Mouse (Mus musculus) hindbrain, embryonic 16.5 days (tissue): ENCODE measurements around the gene Ulk3. TPM values are rescaled to one million over a fixed set of nuclear protein-coding genes. Genes with fewer than 3 reads are reported as not detected.

Experiments used
- ATAC-seq: fragments of 200-750 bp; cut with Nextera tagmentation; 2 replicates; pipeline ENCODE4 v1.8.0; 2017; ENCODE audit warnings: moderate TSS enrichment, moderate library complexity
- H3K27ac ChIP-seq: fragments of 300-500 bp; sonication (generic); 2 replicates; pipeline ENCODE4 v1.5.1; 2014; ENCODE audit warnings: low read depth, mild to moderate bottlenecking, control low read depth, low read length, moderate library complexity
- H3K27me3 ChIP-seq: fragments of 300-500 bp; sonication (generic); replicated peaks from 2 replicates; pipeline ENCODE4 v1.6.1; 2014; ENCODE audit warnings: low read length; ENCODE audit not compliant: control insufficient read depth, insufficient read depth
- H3K36me3 ChIP-seq: fragments of 300-500 bp; sonication (generic); 2 replicates; pipeline ENCODE4 v1.6.1; 2014; ENCODE audit warnings: mild to moderate bottlenecking, low read length, moderate library complexity, mixed read lengths; ENCODE audit not compliant: control insufficient read depth, insufficient read depth
- H3K4me1 ChIP-seq: fragments of 300-500 bp; sonication (generic); 2 replicates; pipeline ENCODE4 v1.6.1; 2014; ENCODE audit warnings: low read depth, low read length; ENCODE audit not compliant: control insufficient read depth, insufficient read depth
- H3K4me2 ChIP-seq: fragments of 300-500 bp; sonication (generic); 2 replicates; pipeline ENCODE4 v1.6.1; 2014; ENCODE audit warnings: mild to moderate bottlenecking, low read length, control low read depth, moderate library complexity
- H3K4me3 ChIP-seq: fragments of 300-500 bp; sonication (generic); 2 replicates; pipeline ENCODE4 v1.5.1; 2014; ENCODE audit warnings: mild to moderate bottlenecking, low read length, control low read depth, moderate library complexity
- H3K9ac ChIP-seq: fragments of 300-500 bp; sonication (generic); 2 replicates; pipeline ENCODE4 v1.6.1; 2014; ENCODE audit warnings: low read depth, mild to moderate bottlenecking, control low read depth, low read length, moderate library complexity
- H3K9me3 ChIP-seq: fragments of 300-500 bp; sonication (generic); 2 replicates; pipeline ENCODE4 v1.6.1; 2014; ENCODE audit warnings: mild to moderate bottlenecking, low read length, moderate library complexity; ENCODE audit not compliant: control insufficient read depth
- WGBS: fragments of 180-500 bp; shearing (Covaris S2); extraction: QIAGEN DNeasy Blood & Tissue Kit; methylation state at CpG from one replicate; pipeline ENCODE4 v1.1.7; 2014; 5-methylcytosine and 5-hydroxymethylcytosine counted together
- polyA plus RNA-seq: library from polyadenylated mRNA; unstranded; fragments of >200 nt; fragmentation: Nextera tagmentation; extraction: Ambion mirVana; gene quantifications from 2 replicates; pipeline ENCODE4 v1.2.1, GENCODE M21; 2015

The Ulk3 gene
- polyA plus RNA-seq, 1 experiment from 2014 or later: 33.9 TPM

DNA sequence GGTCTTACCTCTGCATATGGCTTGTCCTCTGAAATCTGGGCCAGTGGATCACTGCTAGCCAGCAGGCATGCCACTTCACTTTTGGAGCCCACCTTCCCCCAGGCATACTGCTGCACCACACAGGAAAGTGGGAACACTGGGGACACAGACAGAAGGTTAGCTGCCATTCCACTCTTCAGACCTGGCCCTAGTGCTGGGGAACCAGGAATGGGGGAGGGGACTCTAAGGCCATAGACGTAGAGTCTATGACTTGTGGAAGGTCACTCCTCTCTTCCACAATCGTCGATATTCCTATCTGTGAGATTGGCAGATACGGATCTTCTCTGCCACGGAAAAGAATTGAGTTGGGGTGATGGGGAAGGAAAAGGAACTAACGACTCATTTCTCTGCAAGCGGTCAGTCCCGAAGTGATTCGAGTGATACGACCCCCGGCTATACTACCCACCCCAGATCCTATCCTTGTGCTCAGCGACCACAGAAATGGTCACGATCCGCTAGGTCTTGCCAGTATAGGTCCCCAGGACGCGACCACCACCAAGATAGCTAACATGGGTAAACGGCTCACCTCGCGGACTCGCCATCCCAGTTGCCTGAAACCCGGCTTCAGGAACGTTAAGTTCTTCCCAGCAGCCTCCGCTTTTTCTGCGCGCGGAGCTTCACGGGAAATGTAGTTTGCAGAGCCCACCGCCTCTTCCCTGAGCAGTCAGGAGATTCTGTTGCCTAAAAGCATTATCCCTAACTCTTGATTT is 36.9 kb upstream of the Ulk3 start, which contains the start of gene Mpi:
Gene Mpi, minus strand, starts transcription at position 625 of the 749 bp plus-strand sequence.
- Histone ChIP-seq H3K4me3 (peak within 1 kb of the TSS; percentile 62), H3K4me1 (peaks cover 14% of the 10 kb centered on the region), H3K27ac (no peak within 1 kb of the TSS), H3K36me3 (peaks cover 7% of the 10 kb centered on the region; the same call in 1 of the 2 replicates), H3K9ac (peak within 1 kb of the TSS; percentile 71), H3K27me3 (no peaks in the 10 kb centered on the region), H3K4me2 (peak within 1 kb of the TSS; percentile 61), H3K9me3 (no peaks in the 10 kb centered on the region)
- 3% methylated on average over 28 of the region's 28 CpGs for WGBS
- ATAC-seq: peak; percentile 68

DNA sequence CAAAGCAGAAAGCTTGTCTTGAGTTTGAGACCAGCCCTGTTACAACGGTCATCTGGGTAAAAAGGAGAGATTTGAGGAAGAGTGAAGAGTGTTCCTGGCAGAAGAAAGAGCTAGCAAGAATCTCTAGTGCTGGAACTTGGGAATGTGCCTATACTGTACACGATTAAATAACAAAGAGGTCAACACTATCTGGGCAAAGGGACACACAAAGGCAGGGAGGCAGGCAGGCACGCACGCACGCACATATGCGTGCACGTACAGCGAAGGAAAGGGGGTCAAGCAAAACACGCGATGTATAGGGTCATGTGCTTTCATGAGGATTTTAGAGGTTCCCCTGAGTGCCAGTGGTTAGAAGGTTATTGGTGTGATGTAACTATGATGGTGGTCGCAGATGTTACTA is 36.1 kb upstream of the Ulk3 start:
- Histone ChIP-seq H3K4me2 (no peak overlapping the region), H3K27me3 (no peaks in the 10 kb centered on the region), H3K4me3 (no peak overlapping the region), H3K4me1 (peaks cover 14% of the 10 kb centered on the region), H3K27ac (no peak overlapping the region), H3K9me3 (no peaks in the 10 kb centered on the region), H3K9ac (no peak overlapping the region), H3K36me3 (0 out of 2 replicates have a peak, but pooled peaks cover 2% of the 10 kb centered on the region)
- no peak; the same call in 1 of the 2 replicates for ATAC-seq
- 73% methylated on average over 11 of the region's 11 CpGs for WGBS

DNA sequence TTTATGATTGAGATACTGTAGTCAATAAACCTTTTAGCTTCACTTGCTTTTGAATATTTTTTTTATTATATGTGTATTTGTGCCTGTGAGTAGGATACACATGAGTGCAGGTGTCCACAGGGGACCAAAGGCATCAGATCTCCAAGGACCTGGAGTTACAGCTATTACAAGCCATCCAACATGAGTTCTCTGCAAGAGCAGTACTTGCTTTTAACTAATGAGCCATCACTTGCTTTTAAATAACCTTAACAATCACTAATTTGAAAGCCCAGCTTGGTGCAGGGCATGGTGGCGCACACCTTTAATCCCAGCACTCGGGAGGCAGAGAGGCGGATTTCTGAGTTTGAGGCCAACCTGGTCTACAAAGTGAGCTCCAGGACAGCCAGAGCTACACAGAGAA is 34.5 kb upstream of the Ulk3 start:
- no peaks in the 10 kb centered on the region for H3K9me3 ChIP-seq
- H3K4me2 ChIP-seq: no peak overlapping the region
- H3K4me1 ChIP-seq: peaks cover 6% of the 10 kb centered on the region
- H3K27me3 ChIP-seq: no peaks in the 10 kb centered on the region; the same call in 1 of the 2 replicates
- H3K27ac ChIP-seq: no peak overlapping the region
- no peaks in the 10 kb centered on the region for H3K36me3 ChIP-seq
- H3K9ac ChIP-seq: no peak overlapping the region
- 38% methylated on average over 3 of the region's 3 CpGs for WGBS
- no peak overlapping the region for H3K4me3 ChIP-seq
- ATAC-seq: no peak

DNA sequence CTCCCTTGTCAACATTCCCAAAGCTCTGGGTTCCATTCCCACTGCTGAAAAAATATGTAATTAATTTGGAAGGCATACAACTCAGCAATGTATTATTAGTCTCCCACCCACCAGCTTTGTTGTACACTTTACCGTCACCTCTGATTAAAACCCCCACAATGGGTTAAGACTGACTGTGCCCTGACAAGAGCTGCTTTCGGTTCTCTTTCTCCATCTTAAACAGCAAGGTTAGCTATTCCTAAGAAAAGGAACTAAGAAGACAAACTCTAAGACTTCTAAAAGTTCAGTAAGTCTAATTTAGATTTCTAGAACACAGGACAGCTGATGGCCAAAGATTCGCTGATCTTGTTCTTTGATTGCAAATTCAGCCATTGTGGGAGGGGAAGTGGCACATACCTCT is 32.0 kb upstream of the Ulk3 start:
- 74% methylated on average over 3 of the region's 3 CpGs for WGBS
- Histone ChIP-seq H3K36me3 (no peaks in the 10 kb centered on the region), H3K9ac (no peak overlapping the region), H3K4me3 (no peak overlapping the region), H3K9me3 (no peaks in the 10 kb centered on the region), H3K4me1 (peaks cover 14% of the 10 kb centered on the region), H3K27me3 (no peaks in the 10 kb centered on the region; the same call in 1 of the 2 replicates), H3K4me2 (no peak overlapping the region), H3K27ac (no peak overlapping the region)
- no peak for ATAC-seq

DNA sequence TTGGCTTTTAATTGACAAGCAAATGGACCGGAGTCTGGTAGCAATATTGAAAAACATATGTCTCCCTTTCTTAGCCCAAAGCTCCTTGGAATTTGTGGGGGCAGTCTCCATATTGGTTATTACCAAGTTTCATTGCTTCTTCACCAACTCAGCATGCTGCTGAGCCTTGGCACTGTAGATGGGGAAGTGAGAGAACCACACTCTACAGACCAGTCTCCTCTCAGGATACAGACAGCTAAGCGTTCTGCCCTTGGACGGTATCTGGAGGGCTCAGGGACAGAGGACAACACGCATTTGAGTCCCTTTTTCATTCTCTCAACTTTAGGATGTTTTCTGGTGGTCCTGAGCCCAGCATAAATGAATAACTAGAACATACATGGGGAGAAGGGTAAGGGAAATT is 30.6 kb upstream of the Ulk3 start:
- WGBS: 91% methylated on average over 4 of the region's 4 CpGs
- Histone ChIP-seq H3K9me3 (no peaks in the 10 kb centered on the region), H3K27ac (no peak overlapping the region), H3K4me2 (no peak overlapping the region), H3K27me3 (no peaks in the 10 kb centered on the region; the same call in 1 of the 2 replicates), H3K4me1 (peaks cover 20% of the 10 kb centered on the region), H3K36me3 (no peaks in the 10 kb centered on the region), H3K9ac (no peak overlapping the region), H3K4me3 (no peak overlapping the region)
- no peak for ATAC-seq

DNA sequence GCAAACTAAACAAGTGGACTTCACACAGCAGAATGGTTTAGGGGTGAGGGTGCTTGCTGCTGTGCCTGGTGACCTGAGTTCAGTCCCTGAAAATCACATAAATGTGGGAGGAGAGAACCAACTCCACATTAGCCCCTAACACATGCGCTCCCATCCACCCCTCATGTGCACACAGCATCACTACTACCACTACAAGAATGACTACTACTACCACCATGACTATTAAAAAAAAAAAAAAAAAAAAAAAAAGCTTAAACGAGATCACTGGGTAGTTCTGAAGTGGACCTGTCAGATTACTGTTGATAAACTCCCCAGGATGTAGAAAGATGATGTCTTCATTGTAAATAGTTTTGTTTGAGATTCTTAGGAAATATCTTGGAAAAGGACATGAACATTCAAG is 29.7 kb upstream of the Ulk3 start:
- no peak overlapping the region for H3K4me3 ChIP-seq
- H3K9ac ChIP-seq: no peak overlapping the region
- H3K36me3 ChIP-seq: no peaks in the 10 kb centered on the region
- WGBS: 69% methylated on average over 2 of the region's 2 CpGs
- no peak overlapping the region for H3K4me2 ChIP-seq
- no peaks in the 10 kb centered on the region; the same call in 1 of the 2 replicates for H3K27me3 ChIP-seq
- H3K4me1 ChIP-seq: peaks cover 22% of the 10 kb centered on the region
- H3K9me3 ChIP-seq: no peaks in the 10 kb centered on the region
- no peak overlapping the region for H3K27ac ChIP-seq
- no peak for ATAC-seq

DNA sequence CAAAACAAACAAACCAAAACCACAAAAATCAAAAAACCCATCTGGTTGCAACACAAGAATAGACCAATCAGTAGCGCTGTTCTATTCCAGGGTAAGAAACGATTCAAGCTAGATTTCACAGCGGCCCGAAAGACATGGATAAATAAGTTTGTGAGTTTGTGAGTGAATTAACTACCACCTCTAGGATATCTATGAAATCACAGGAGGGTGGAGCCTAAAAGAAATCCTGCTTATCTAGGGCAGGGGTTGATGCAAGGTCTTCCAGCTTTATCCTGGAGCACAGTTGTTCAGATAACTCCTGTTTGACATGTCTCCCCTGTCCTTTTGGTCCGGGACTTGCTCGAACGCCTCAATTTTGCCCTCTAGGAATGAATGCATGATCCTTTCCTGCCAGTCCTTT is 29.0 kb upstream of the Ulk3 start:
- H3K4me3 ChIP-seq: peak overlapping the region; percentile 62
- WGBS: 21% methylated on average over 7 of the region's 7 CpGs
- peak overlapping the region; percentile 72 for H3K9ac ChIP-seq
- peak overlapping the region; percentile 86 for H3K4me2 ChIP-seq
- peak overlapping the region; percentile 87 for H3K27ac ChIP-seq
- ATAC-seq: no peak
- no peaks in the 10 kb centered on the region for H3K36me3 ChIP-seq
- no peaks in the 10 kb centered on the region for H3K9me3 ChIP-seq
- peaks cover 22% of the 10 kb centered on the region for H3K4me1 ChIP-seq
- H3K27me3 ChIP-seq: no peaks in the 10 kb centered on the region; the same call in 1 of the 2 replicates

DNA sequence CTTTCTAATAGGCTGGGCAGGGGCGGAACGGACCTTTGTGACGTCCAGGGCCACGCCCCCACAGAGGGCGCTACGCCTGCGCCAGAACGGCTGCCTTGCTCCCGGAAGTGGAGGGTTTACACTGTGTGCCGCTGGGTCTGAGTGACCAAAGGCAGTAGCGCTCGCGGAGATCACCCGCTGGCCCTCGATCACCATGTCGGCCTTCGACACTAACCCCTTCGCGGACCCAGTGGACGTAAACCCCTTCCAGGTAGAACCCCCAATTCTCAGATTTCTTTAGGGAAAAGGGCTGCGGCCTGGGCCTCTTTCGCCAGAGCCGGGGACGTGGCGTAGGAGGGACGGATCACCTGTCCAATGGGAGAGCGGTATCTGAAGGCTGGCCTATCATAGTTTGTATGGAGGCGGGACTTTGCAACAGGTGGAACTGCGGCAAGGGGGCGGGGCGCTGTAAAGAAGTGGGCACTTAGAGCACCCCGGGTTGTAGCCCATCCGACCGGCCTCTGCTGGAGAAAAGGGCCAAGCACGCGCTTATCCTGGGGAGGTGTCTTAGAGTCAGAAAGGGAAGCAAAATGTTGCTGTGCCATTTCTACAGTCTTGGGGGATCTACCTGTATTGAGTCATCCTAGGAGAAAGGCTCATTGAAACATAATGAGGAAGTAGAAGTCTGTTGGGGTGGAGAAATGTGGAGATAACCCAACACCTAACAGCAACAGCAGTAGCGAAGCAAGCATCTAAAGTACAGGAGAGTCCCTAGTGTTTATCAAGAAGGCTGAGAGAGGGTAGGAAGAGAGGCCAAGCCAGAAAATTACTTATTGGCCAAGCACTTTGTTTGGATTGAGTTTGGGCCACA is 28.2 kb upstream of the Ulk3 start, which contains the start of gene Scamp2:
Gene Scamp2, plus strand, starts transcription at position 83 of the 850 bp plus-strand sequence.
- WGBS: 1% methylated on average over 37 of the region's 37 CpGs
- Histone ChIP-seq H3K9ac (peak within 1 kb of the TSS; percentile 72), H3K4me2 (peak within 1 kb of the TSS; percentile 86), H3K4me3 (peak within 1 kb of the TSS; percentile 62), H3K4me1 (peaks cover 22% of the 10 kb centered on the region), H3K27ac (peak within 1 kb of the TSS; percentile 87), H3K27me3 (no peaks in the 10 kb centered on the region; the same call in 1 of the 2 replicates), H3K9me3 (no peaks in the 10 kb centered on the region), H3K36me3 (no peaks in the 10 kb centered on the region)
- ATAC-seq: peak; percentile 100

DNA sequence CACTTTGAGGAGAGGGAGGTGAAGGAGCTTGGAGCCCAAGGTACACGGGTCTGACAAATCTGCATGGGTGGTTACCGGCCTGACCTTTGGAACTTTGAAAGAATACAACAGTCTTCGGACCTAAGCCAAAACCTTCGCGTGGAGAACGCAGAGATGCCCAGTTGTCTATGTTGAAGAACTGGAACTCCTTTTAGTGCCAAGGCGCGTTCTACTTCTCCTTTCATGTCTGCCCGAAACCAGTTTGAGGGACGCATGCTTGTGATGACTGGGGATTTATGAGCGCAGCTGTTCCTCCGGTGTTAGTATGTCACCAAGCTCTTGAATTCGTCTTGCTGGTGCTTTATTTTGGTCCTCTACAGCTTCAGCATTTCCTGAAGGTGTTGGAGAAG is 27.5 kb upstream of the Ulk3 start:
- Histone ChIP-seq H3K27ac (no peak overlapping the region), H3K4me2 (peak overlapping the region; percentile 86), H3K4me1 (peaks cover 22% of the 10 kb centered on the region), H3K9me3 (no peaks in the 10 kb centered on the region), H3K27me3 (no peaks in the 10 kb centered on the region; the same call in 1 of the 2 replicates), H3K9ac (peak overlapping the region; percentile 72; the same call in 1 of the 2 replicates), H3K4me3 (peak overlapping the region; percentile 62), H3K36me3 (no peaks in the 10 kb centered on the region)
- ATAC-seq: no peak
- WGBS: 84% methylated on average over 13 of the region's 13 CpGs
